Mouse (Mus musculus) kidney, adult 2 months (tissue): ENCODE results near the gene Nrk. TPM values are rescaled to one million over a fixed set of nuclear protein-coding genes. Genes with fewer than 3 reads are reported as not detected.

Source experiments
- DNase-seq: peaks from one replicate; pipeline ENCODE4 v3.0.0; 2021
- H3K27ac ChIP-seq: fragments of 200-500 bp; 2 replicates; pipeline ENCODE4 v1.5.1; 2012; ENCODE audit warnings: low read depth, low read length, control low read depth, inconsistent platforms; ENCODE audit not compliant: insufficient read depth
- H3K27me3 ChIP-seq: fragments of 200-500 bp; replicated peaks from 2 replicates; pipeline ENCODE4 v1.6.1; 2012; ENCODE audit warnings: mild to moderate bottlenecking, moderate library complexity, low read length, inconsistent platforms; ENCODE audit not compliant: control insufficient read depth, insufficient read depth
- H3K36me3 ChIP-seq: fragments of 200-500 bp; 2 replicates; pipeline ENCODE4 v1.6.1; 2012; ENCODE audit warnings: mild to moderate bottlenecking, moderate library complexity, low read length, inconsistent platforms; ENCODE audit not compliant: control insufficient read depth, insufficient read depth
- H3K4me1 ChIP-seq: fragments of 200-500 bp; 2 replicates; pipeline ENCODE4 v1.6.1; 2011; ENCODE audit warnings: low read length; ENCODE audit not compliant: control insufficient read depth, insufficient read depth
- H3K4me3 ChIP-seq: fragments of 200-500 bp; 2 replicates; pipeline ENCODE4 v1.5.1; 2011; ENCODE audit warnings: mild to moderate bottlenecking, low read depth, low read length, control low read depth; ENCODE audit not compliant: insufficient read depth
- CTCF ChIP-seq: fragments of 200-500 bp; conservative IDR thresholded peaks from 2 replicates; pipeline ENCODE4 v1.5.1; 2011; ENCODE audit warnings: low read depth, mild to moderate bottlenecking, control low read depth, low read length, moderate library complexity, mixed read lengths; ENCODE audit not compliant: insufficient read depth, insufficient read length
- POLR2A ChIP-seq: fragments of 200-500 bp; IDR thresholded peaks from one replicate; pipeline ENCODE4 v1.6.1; 2011; ENCODE audit warnings: low read depth, low read length, control low read depth
- WGBS: fragments of 180-500 bp; shearing (Covaris S2); methylation state at CpG from one replicate; pipeline ENCODE4 v1.1.7; 2018; 5-methylcytosine and 5-hydroxymethylcytosine counted together
- polyA plus RNA-seq: library from polyadenylated mRNA; depleted of rRNA; stranded (reverse); fragments of >200 nt; gene quantifications from 2 replicates; pipeline ENCODE4 v1.2.3, GENCODE M21; 2012; rRNA removed

Gene Nrk
- polyA plus RNA-seq: 0.02 and 0.04 TPM in 2 replicates

- H3K36me3 ChIP-seq: no peaks in the 10 kb centered on the region
- no peaks in the 10 kb centered on the region for H3K4me1 ChIP-seq
- DNase-seq: peak; percentile 0
- H3K4me3 ChIP-seq: peak within 1 kb of the TSS; percentile 22; the same call in 1 of the 2 replicates
- TF ChIP-seq CTCF (no peak), POLR2A (no peak)
- WGBS: under 1% methylated on average over 35 of the region's 55 CpGs
- no peaks in the 10 kb centered on the region for H3K27me3 ChIP-seq
- H3K27ac ChIP-seq: no peak within 1 kb of the TSS
Observed at GRCm38 (mm10) chrX:138914041-138914776, at the start of gene Nrk. Nrk (plus strand) TSS chrX:138914430.

GRCm38 (mm10) chrX:138913366-138913765 lies 864 bp upstream of the Nrk start:
- 1% methylated on average over 8 of the region's 8 CpGs for WGBS

DNA sequence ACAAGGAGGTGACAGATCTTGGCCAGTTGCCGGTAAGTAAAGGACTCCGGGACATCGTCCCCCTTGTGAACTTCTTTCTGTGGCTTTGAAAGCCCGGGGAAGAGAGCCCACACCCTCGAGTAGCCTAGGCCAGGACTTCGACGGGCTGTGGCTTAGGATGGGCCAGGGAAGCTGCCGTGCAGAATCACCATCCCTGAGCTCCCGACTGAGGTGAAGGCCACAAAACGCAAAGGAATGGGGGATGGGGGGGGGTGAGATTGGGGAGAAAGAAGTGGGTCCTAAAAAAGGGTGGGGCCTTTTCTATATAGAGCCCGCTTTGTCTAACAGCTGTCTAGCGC lies 516 bp downstream of the Nrk start:
- no peak overlapping the region for H3K27ac ChIP-seq
- H3K4me3 ChIP-seq: no peak overlapping the region
- TF ChIP-seq POLR2A (no peak), CTCF (no peak)
- no peaks in the 10 kb centered on the region for H3K27me3 ChIP-seq
- 14% methylated on average over 12 of the region's 12 CpGs for WGBS
- no peak for DNase-seq
- no peaks in the 10 kb centered on the region for H3K4me1 ChIP-seq
- H3K36me3 ChIP-seq: no peaks in the 10 kb centered on the region

More at GRCm38 (mm10) chrX:138913366-138913765, 864 bp upstream of the Nrk start:
- H3K27me3 ChIP-seq: no peaks in the 10 kb centered on the region
- H3K27ac ChIP-seq: no peak overlapping the region
- no peak for DNase-seq
- no peak overlapping the region for H3K4me3 ChIP-seq
- H3K36me3 ChIP-seq: no peaks in the 10 kb centered on the region
- TF ChIP-seq CTCF: no peak
- no peaks in the 10 kb centered on the region for H3K4me1 ChIP-seq

GRCm38 (mm10) chrX:138919030-138919429 lies 4.8 kb downstream of the Nrk start:
- H3K36me3 ChIP-seq: no peaks in the 10 kb centered on the region
- no peaks in the 10 kb centered on the region for H3K4me1 ChIP-seq
- WGBS: 61% methylated on average over 7 of the region's 7 CpGs
- no peak overlapping the region for H3K4me3 ChIP-seq
- no peaks in the 10 kb centered on the region for H3K27me3 ChIP-seq
- no peak for TF ChIP-seq POLR2A
- TF ChIP-seq CTCF: no peak
- no peak for DNase-seq
- no peak overlapping the region for H3K27ac ChIP-seq

DNA sequence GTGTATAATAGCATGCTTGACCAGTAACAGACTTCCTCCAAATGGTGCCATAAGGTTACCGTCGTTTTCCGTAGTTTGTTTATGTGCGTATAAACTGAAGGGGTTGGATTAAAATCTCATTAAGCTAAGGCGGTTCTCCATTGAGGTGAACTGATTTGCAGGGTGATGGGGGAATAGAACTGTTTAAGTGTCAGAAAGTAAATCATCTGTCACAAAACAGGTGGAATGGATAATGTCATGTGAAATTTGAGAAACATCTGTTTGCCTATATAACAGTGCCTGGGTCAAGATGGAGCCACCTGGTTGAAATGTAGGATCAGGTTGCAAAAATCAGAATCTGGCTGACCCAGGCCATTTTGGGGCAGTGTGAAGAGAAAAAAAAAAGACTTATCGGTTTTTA lies 29.7 kb downstream of the Nrk start:
- no peaks in the 10 kb centered on the region for H3K4me1 ChIP-seq
- H3K36me3 ChIP-seq: no peaks in the 10 kb centered on the region
- TF ChIP-seq CTCF: no peak
- no peaks in the 10 kb centered on the region for H3K27me3 ChIP-seq
- H3K27ac ChIP-seq: no peak overlapping the region
- 49% methylated on average over 6 of the region's 6 CpGs for WGBS
- H3K4me3 ChIP-seq: no peak overlapping the region
- DNase-seq: no peak

DNA sequence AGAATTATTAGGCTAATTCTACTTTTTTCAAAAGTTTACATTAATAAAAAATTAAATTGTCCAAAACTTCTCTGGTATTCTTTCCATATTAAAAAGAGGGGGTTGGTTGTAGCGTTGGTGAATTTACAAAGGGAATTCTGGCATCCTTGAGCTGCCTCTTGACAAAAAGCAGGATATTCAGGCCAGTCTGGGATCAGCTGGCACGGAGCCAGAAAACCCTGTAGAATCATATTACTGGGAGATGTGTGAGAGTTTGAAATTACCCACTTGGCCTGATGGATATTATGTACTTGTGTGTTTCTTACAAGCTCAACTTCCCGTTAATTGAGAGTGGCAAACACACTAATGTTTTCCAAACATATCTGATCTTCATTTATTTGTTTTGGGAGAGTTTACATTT lies 46.5 kb downstream of the Nrk start:
- Histone ChIP-seq H3K4me1 (no peaks in the 10 kb centered on the region), H3K27me3 (no peaks in the 10 kb centered on the region), H3K36me3 (no peaks in the 10 kb centered on the region), H3K27ac (no peak overlapping the region), H3K4me3 (no peak overlapping the region)
- WGBS: 40% methylated on average over 3 of the region's 3 CpGs
- DNase-seq: no peak
- TF ChIP-seq POLR2A (no peak), CTCF (no peak)

DNA sequence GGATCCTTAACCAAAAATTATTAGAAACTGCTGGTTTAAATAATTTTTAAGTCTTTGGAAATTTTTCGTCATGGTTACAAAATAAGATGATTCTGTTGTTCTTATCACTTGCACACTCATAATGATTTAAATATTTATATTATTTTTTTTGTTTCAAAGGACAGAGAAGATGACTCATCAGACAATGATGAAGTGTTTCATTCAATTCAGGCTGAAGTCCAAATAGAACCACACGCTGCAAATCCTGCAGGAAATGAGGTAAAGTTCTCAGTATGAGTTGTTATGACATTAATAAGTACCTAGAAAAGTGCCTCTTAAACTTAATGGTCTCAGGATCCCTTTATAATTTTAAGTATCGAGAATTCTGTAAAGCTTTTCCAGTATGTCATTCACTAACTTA lies 64.3 kb downstream of the Nrk start:
- no peaks in the 10 kb centered on the region for H3K27me3 ChIP-seq
- no peaks in the 10 kb centered on the region for H3K4me1 ChIP-seq
- H3K36me3 ChIP-seq: no peaks in the 10 kb centered on the region
- no peak overlapping the region for H3K27ac ChIP-seq
- TF ChIP-seq POLR2A: no peak
- no peak for TF ChIP-seq CTCF
- no peak for DNase-seq
- 62% methylated on average over 3 of the region's 3 CpGs for WGBS
- H3K4me3 ChIP-seq: no peak overlapping the region

- Histone ChIP-seq H3K27me3 (no peaks in the 10 kb centered on the region), H3K36me3 (no peaks in the 10 kb centered on the region), H3K4me3 (no peak overlapping the region), H3K4me1 (no peaks in the 10 kb centered on the region), H3K27ac (no peak overlapping the region)
- TF ChIP-seq POLR2A: no peak
- no peak for TF ChIP-seq CTCF
- 92% methylated on average over 2 of the region's 2 CpGs for WGBS
- no peak for DNase-seq
Observed at GRCm38 (mm10) chrX:138979249-138979648, 65.0 kb downstream of the Nrk start.
